Mouse (Mus musculus): ENCODE measurements around the gene Mdm2. TPM values are rescaled to one million over a fixed set of nuclear protein-coding genes. Genes with fewer than 3 reads are reported as not detected.

Mdm2 gene
- total and polyA plus RNA-seq, 3 experiments = 79.8 to 136 (median 112) TPM

GRCm38 (mm10) chr10:117703506-117703905 lies 7.1 kb downstream of the Mdm2 start:
- H3K4me2 ChIP-seq (ENCODE audit: insufficient read depth, low read depth, poor library complexity, severe bottlenecking) = no peak overlapping the region
- in situ Hi-C loops (cut with MboI; ENCODE audit: low pct_ligation_motif_present, low pct_unique_long_range_greater_than_20kb, low sequenced_read_pairs) = no loop called here
- H3K9ac ChIP-seq (ENCODE audit: insufficient read depth, low read depth) = no peak overlapping the region
- peaks cover 88% of the 10 kb centered on the region for H3K79me2 ChIP-seq (replicated peaks; ENCODE audit: control insufficient read depth, extremely low read depth, insufficient read depth, poor library complexity, severe bottlenecking)
- no peak overlapping the region for H3K27ac ChIP-seq (ENCODE audit: insufficient read depth, low read depth)
- peaks cover 7 to 18% of the 10 kb centered on the region in 2 experiments for H3K4me1 ChIP-seq (ENCODE audit: control insufficient read depth in 1 of 2, insufficient read depth in 2 of 2)
- H3K9me3 ChIP-seq (replicated peaks; ENCODE audit: low read length) = no peaks in the 10 kb centered on the region
- 0 out of 2 replicates have a peak, but pooled peaks have one; percentile 59 for TF ChIP-seq POLR2AphosphoS2 (IDR thresholded peaks at IDR 0.05; ENCODE audit: low read depth, low read length)
- no peak for TF ChIP-seq TBP (conservative IDR thresholded peaks at IDR 0.05; ENCODE audit: low read depth, low read length)
- no peak for DNase-seq (ENCODE audit: extremely low read depth)
- dilution Hi-C loops (cut with MboI; ENCODE audit: extremely low pct_ligation_motif_present, extremely low pct_unique_long_range_greater_than_20kb, low sequenced_read_pairs) = no loop called here
- no peaks in the 10 kb centered on the region for H3K27me3 ChIP-seq (replicated peaks)
- H3K4me3 ChIP-seq (replicated peaks in 1 of 3; ENCODE audit: low read depth in 2 of 3, low read length in 2 of 3, poor library complexity in 1 of 3) = no peak overlapping the region
- peaks cover 67 to 85% of the 10 kb centered on the region in 2 experiments for H3K36me3 ChIP-seq (replicated peaks in 1 of 2; ENCODE audit: control insufficient read depth in 1 of 2, insufficient read depth in 1 of 2, low read length in 1 of 2)

- Histone ChIP-seq H3K4me1 (ENCODE audit: control insufficient read depth in 1 of 2, insufficient read depth in 2 of 2) (peaks cover 7 to 11% of the 10 kb centered on the region in 2 experiments), H3K9me3 (replicated peaks; ENCODE audit: low read length) (no peaks in the 10 kb centered on the region), H3K27me3 (replicated peaks) (no peaks in the 10 kb centered on the region), H3K4me3 (replicated peaks in 1 of 3; ENCODE audit: low read depth in 2 of 3, low read length in 2 of 3, poor library complexity in 1 of 3) (no peak overlapping the region), H3K9ac (ENCODE audit: insufficient read depth, low read depth) (no peak overlapping the region), H3K36me3 (replicated peaks in 1 of 2; ENCODE audit: control insufficient read depth in 1 of 2, insufficient read depth in 1 of 2, low read length in 1 of 2) (peaks cover 76 to 88% of the 10 kb centered on the region in 2 experiments), H3K79me2 (replicated peaks; ENCODE audit: control insufficient read depth, extremely low read depth, insufficient read depth, poor library complexity, severe bottlenecking) (peaks cover 89% of the 10 kb centered on the region), H3K4me2 (ENCODE audit: insufficient read depth, low read depth, poor library complexity, severe bottlenecking) (no peak overlapping the region), H3K27ac (ENCODE audit: insufficient read depth, low read depth) (no peak overlapping the region)
- TF ChIP-seq EP300 (IDR thresholded peaks at IDR 0.05; ENCODE audit: low read length) (no peak), NRF1 (IDR thresholded peaks at IDR 0.05; ENCODE audit: low read depth, low read length) (no peak), CTCF (conservative IDR thresholded peaks at IDR 0.05 in 1 of 2, IDR thresholded peaks at IDR 0.05 in 1 of 2; ENCODE audit: low read depth in 2 of 2, low read length in 2 of 2) (no peak)
- DNase-seq (ENCODE audit: extremely low read depth) = no peak
- in situ Hi-C loops (cut with MboI; ENCODE audit: low pct_ligation_motif_present, low pct_unique_long_range_greater_than_20kb, low sequenced_read_pairs) = no loop called here
- dilution Hi-C loops (cut with MboI; ENCODE audit: extremely low pct_ligation_motif_present, extremely low pct_unique_long_range_greater_than_20kb, low sequenced_read_pairs) = no loop called here
Observed at GRCm38 (mm10) chr10:117702024-117702833, 8.3 kb downstream of the Mdm2 start.

- dilution Hi-C loops (cut with MboI; ENCODE audit: extremely low pct_ligation_motif_present, extremely low pct_unique_long_range_greater_than_20kb, low sequenced_read_pairs) = no loop called here
- no peak overlapping the region for H3K27ac ChIP-seq (ENCODE audit: insufficient read depth, low read depth)
Observed at GRCm38 (mm10) chr10:117701034-117701829, 9.3 kb downstream of the Mdm2 start.

More at GRCm38 (mm10) chr10:117701034-117701829, 9.3 kb downstream of the Mdm2 start:
- peaks cover 77 to 88% of the 10 kb centered on the region in 2 experiments for H3K36me3 ChIP-seq (replicated peaks in 1 of 2; ENCODE audit: control insufficient read depth in 1 of 2, insufficient read depth in 1 of 2, low read length in 1 of 2)
- peaks cover 82% of the 10 kb centered on the region for H3K79me2 ChIP-seq (replicated peaks; ENCODE audit: control insufficient read depth, extremely low read depth, insufficient read depth, poor library complexity, severe bottlenecking)
- in situ Hi-C loops (cut with MboI; ENCODE audit: low pct_ligation_motif_present, low pct_unique_long_range_greater_than_20kb, low sequenced_read_pairs) = no loop called here
- no peak for DNase-seq (ENCODE audit: extremely low read depth)
- TF ChIP-seq TCF12 (IDR thresholded peaks at IDR 0.05; ENCODE audit: low read depth, low read length) (no peak), MYC (IDR thresholded peaks at IDR 0.05; ENCODE audit: low read depth, low read length) (no peak), HCFC1 (IDR thresholded peaks at IDR 0.05; ENCODE audit: low read depth, low read length) (no peak), MAFK (IDR thresholded peaks at IDR 0.05; ENCODE audit: insufficient replicate concordance, low read length) (no peak), CHD2 (IDR thresholded peaks at IDR 0.05; ENCODE audit: low read length) (no peak), USF2 (conservative IDR thresholded peaks at IDR 0.05; ENCODE audit: low read depth, low read length) (no peak), MEF2A (IDR thresholded peaks at IDR 0.05; ENCODE audit: borderline replicate concordance, low read depth, low read length) (no peak), MAX (IDR thresholded peaks at IDR 0.05; ENCODE audit: low read length) (no peak), BHLHE40 (IDR thresholded peaks at IDR 0.05; ENCODE audit: low read depth, low read length) (no peak), RAD21 (IDR thresholded peaks at IDR 0.05; ENCODE audit: low read depth, low read length) (no peak)
- no peaks in the 10 kb centered on the region for H3K27me3 ChIP-seq (replicated peaks)
- H3K9me3 ChIP-seq (replicated peaks; ENCODE audit: low read length) = no peaks in the 10 kb centered on the region
- no peak overlapping the region for H3K4me2 ChIP-seq (ENCODE audit: insufficient read depth, low read depth, poor library complexity, severe bottlenecking)
- H3K4me3 ChIP-seq (replicated peaks in 1 of 3; ENCODE audit: low read depth in 2 of 3, low read length in 2 of 3, poor library complexity in 1 of 3) = no peak overlapping the region
- H3K9ac ChIP-seq (ENCODE audit: insufficient read depth, low read depth) = no peak overlapping the region
- H3K4me1 ChIP-seq (ENCODE audit: control insufficient read depth in 1 of 2, insufficient read depth in 2 of 2) = peaks cover 1 to 2% of the 10 kb centered on the region in 2 experiments; a peak in 2 of 4 replicates
